Mouse (Mus musculus) liver, postnatal 0 days (tissue): ENCODE results near the gene Nanog.

Source experiments
- CTCF ChIP-seq: sonication (generic); IDR thresholded peaks from 2 replicates; pipeline ENCODE4 v1.5.1; 2016; ENCODE audit warnings: antibody characterized with exemption, low read depth
- EP300 ChIP-seq: IDR thresholded peaks from 2 replicates; pipeline ENCODE4 v1.6.1; 2016; ENCODE audit warnings: antibody characterized with exemption, low read depth, mild to moderate bottlenecking

DNA sequence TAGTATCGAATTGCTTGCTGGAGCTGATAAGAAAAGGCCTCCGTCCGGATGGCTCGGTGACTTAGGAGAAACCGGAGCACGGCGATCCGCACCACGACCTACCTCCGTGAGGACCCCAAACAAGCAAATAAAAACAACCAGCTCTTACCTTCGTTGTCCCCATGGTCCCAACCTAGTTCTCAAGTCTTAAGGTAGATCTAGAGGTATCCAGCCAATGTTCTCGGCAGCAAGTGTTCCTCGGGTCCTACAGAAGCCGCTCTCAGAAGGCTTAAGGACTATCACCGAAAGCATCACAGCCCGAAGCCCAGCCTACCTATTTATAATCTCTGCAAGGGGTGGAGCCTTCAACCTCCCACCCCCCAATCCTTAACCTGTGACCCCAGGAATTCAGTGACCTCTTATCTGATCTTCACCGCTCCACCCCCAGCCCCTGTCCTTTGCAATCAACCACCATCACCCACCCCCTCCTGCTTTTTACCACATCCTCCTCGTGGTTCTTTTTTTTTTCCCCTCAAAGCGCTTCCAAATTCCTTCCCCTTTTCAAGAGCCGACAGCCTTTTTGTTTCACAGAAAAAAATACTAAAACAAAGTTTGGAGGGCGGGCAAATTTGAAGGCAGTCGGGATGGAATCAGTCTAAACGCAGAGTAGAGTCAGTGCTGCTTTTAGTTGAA is 35.1 kb downstream of the Nanog start:
- TF ChIP-seq CTCF (no peak), EP300 (no peak)
